Mouse (Mus musculus): ENCODE measurements at regions not wholly inside any gene's neighbourhood (a gene's known extent, or its start where the extent isn't known, plus 50 kb on each side); places are given as distances from the start of the nearest gene placed in this dataset.

GRCm38 (mm10) chr13:86274926-86275622 lies 228.4 kb upstream of the Cox7c start:
- 35% methylated on average over 2 of the region's 2 CpGs for WGBS
- Histone ChIP-seq H3K36me3 (no peaks in the 10 kb centered on the region), H3K27ac (replicated peaks) (no peak overlapping the region), H3K4me3 (replicated peaks) (no peak overlapping the region), H3K9ac (replicated peaks) (no peak overlapping the region), H3K4me1 (no peaks in the 10 kb centered on the region), H3K9me3 (replicated peaks) (no peaks in the 10 kb centered on the region), H3K27me3 (replicated peaks) (no peaks in the 10 kb centered on the region), H3K4me2 (no peak overlapping the region)
- no peak for ATAC-seq (ENCODE audit: low FRiP score)

GRCm38 (mm10) chr13:86238054-86238453 lies 191.3 kb upstream of the Cox7c start:
- H3K9me3 ChIP-seq (replicated peaks) = no peaks in the 10 kb centered on the region
- H3K36me3 ChIP-seq = no peaks in the 10 kb centered on the region
- no peak overlapping the region for H3K9ac ChIP-seq (replicated peaks)
- H3K4me3 ChIP-seq (replicated peaks) = no peak overlapping the region
- no peaks in the 10 kb centered on the region for H3K27me3 ChIP-seq (replicated peaks)
- no peaks in the 10 kb centered on the region for H3K4me1 ChIP-seq
- no peak overlapping the region for H3K4me2 ChIP-seq
- no peak overlapping the region for H3K27ac ChIP-seq (replicated peaks)
- no peak for ATAC-seq (ENCODE audit: low FRiP score)
- 85% methylated on average over 1 of the region's 1 CpGs for WGBS

GRCm38 (mm10) chr13:86205641-86206040 lies 158.9 kb upstream of the Cox7c start:
- no peaks in the 10 kb centered on the region for H3K9me3 ChIP-seq (replicated peaks)
- WGBS = 40% methylated on average over 3 of the region's 3 CpGs

GRCm38 (mm10) chr13:86180496-86180895 lies 133.8 kb upstream of the Cox7c start:
- no peaks in the 10 kb centered on the region for H3K36me3 ChIP-seq
- H3K9ac ChIP-seq (replicated peaks) = no peak overlapping the region
- no peak overlapping the region for H3K4me3 ChIP-seq (replicated peaks)
- no peaks in the 10 kb centered on the region for H3K27me3 ChIP-seq (replicated peaks)
- no peak overlapping the region for H3K27ac ChIP-seq (replicated peaks)
- H3K9me3 ChIP-seq (replicated peaks) = no peaks in the 10 kb centered on the region
- H3K4me1 ChIP-seq = no peaks in the 10 kb centered on the region
- no peak overlapping the region for H3K4me2 ChIP-seq
- no peak for ATAC-seq (ENCODE audit: low FRiP score)
- 36% methylated on average over 2 of the region's 2 CpGs for WGBS

More at GRCm38 (mm10) chr13:86205641-86206040, 158.9 kb upstream of the Cox7c start:
- H3K36me3 ChIP-seq = no peaks in the 10 kb centered on the region
- H3K4me1 ChIP-seq = no peaks in the 10 kb centered on the region
- no peaks in the 10 kb centered on the region for H3K27me3 ChIP-seq (replicated peaks)
- no peak overlapping the region for H3K4me2 ChIP-seq
- H3K9ac ChIP-seq (replicated peaks) = no peak overlapping the region
- no peak overlapping the region for H3K4me3 ChIP-seq (replicated peaks)
- H3K27ac ChIP-seq (replicated peaks) = no peak overlapping the region
- ATAC-seq (ENCODE audit: low FRiP score) = peak; percentile 47

GRCm38 (mm10) chr13:86147331-86147730 lies 100.6 kb upstream of the Cox7c start:
- Histone ChIP-seq H3K9me3 (replicated peaks) (no peaks in the 10 kb centered on the region), H3K4me3 (replicated peaks) (no peak overlapping the region), H3K36me3 (no peaks in the 10 kb centered on the region), H3K4me1 (no peaks in the 10 kb centered on the region), H3K27me3 (replicated peaks) (no peaks in the 10 kb centered on the region), H3K27ac (replicated peaks) (no peak overlapping the region), H3K9ac (replicated peaks) (no peak overlapping the region), H3K4me2 (no peak overlapping the region)
- no peak for ATAC-seq (ENCODE audit: low FRiP score)
- 80% methylated on average over 3 of the region's 3 CpGs for WGBS

- H3K27me3 ChIP-seq (replicated peaks) = no peaks in the 10 kb centered on the region
- H3K4me3 ChIP-seq (replicated peaks) = no peak overlapping the region
- 19% methylated on average over 6 of the region's 6 CpGs for WGBS
- no peak overlapping the region for H3K27ac ChIP-seq (replicated peaks)
- H3K4me1 ChIP-seq = no peaks in the 10 kb centered on the region
- ATAC-seq (ENCODE audit: low FRiP score) = no peak
- no peak overlapping the region for H3K4me2 ChIP-seq
- no peaks in the 10 kb centered on the region for H3K36me3 ChIP-seq
- H3K9me3 ChIP-seq (replicated peaks) = no peaks in the 10 kb centered on the region
- no peak overlapping the region for H3K9ac ChIP-seq (replicated peaks)
Observed at GRCm38 (mm10) chr13:86111372-86112094, 64.8 kb upstream of the Cox7c start.

- ATAC-seq (ENCODE audit: low FRiP score) = no peak
Observed at GRCm38 (mm10) chr13:86102212-86102611, 55.5 kb upstream of the Cox7c start.

GRCm38 (mm10) chr13:86097836-86098235 lies 51.1 kb upstream of the Cox7c start:
- no peaks in the 10 kb centered on the region for H3K9me3 ChIP-seq (replicated peaks)
- H3K27me3 ChIP-seq (replicated peaks) = no peaks in the 10 kb centered on the region
- no peak overlapping the region for H3K4me3 ChIP-seq (replicated peaks)
- no peak overlapping the region for H3K9ac ChIP-seq (replicated peaks)
- ATAC-seq (ENCODE audit: low FRiP score) = no peak
- H3K36me3 ChIP-seq = no peaks in the 10 kb centered on the region
- H3K4me1 ChIP-seq = no peaks in the 10 kb centered on the region
- WGBS = 35% methylated on average over 2 of the region's 2 CpGs
- H3K27ac ChIP-seq (replicated peaks) = no peak overlapping the region
- H3K4me2 ChIP-seq = no peak overlapping the region

More at GRCm38 (mm10) chr13:86102212-86102611, 55.5 kb upstream of the Cox7c start:
- Histone ChIP-seq H3K27me3 (replicated peaks) (no peaks in the 10 kb centered on the region), H3K36me3 (no peaks in the 10 kb centered on the region), H3K4me2 (no peak overlapping the region), H3K27ac (replicated peaks) (no peak overlapping the region), H3K9ac (replicated peaks) (no peak overlapping the region), H3K9me3 (replicated peaks) (no peaks in the 10 kb centered on the region), H3K4me3 (replicated peaks) (no peak overlapping the region), H3K4me1 (no peaks in the 10 kb centered on the region)
- 82% methylated on average over 1 of the region's 1 CpGs for WGBS

- Histone ChIP-seq H3K4me3 (replicated peaks) (no peak overlapping the region), H3K4me1 (no peaks in the 10 kb centered on the region), H3K36me3 (no peaks in the 10 kb centered on the region), H3K27ac (replicated peaks) (no peak overlapping the region), H3K27me3 (replicated peaks) (no peaks in the 10 kb centered on the region), H3K9me3 (replicated peaks) (no peaks in the 10 kb centered on the region), H3K9ac (replicated peaks) (no peak overlapping the region), H3K4me2 (no peak overlapping the region)
- ATAC-seq (ENCODE audit: low FRiP score) = no peak
Observed at GRCm38 (mm10) chr13:86097291-86097690, 50.6 kb upstream of the Cox7c start.
